Mouse (Mus musculus) olfactory bulb, adult 2 months (tissue): ENCODE results near the gene Vps26c. TPM values are rescaled to one million over a fixed set of nuclear protein-coding genes. Genes with fewer than 3 reads are reported as not detected.

Experiments used
- H3K27ac ChIP-seq: fragments of 200-500 bp; 2 replicates; pipeline ENCODE4 v1.5.1; 2012; ENCODE audit warnings: low read depth, low read length; ENCODE audit not compliant: insufficient read depth
- H3K4me1 ChIP-seq: fragments of 200-500 bp; 2 replicates; pipeline ENCODE4 v1.6.1; 2012; ENCODE audit warnings: low read length; ENCODE audit not compliant: control insufficient read depth, insufficient read depth
- H3K4me3 ChIP-seq: fragments of 200-500 bp; 2 replicates; pipeline ENCODE4 v1.5.1; 2012; ENCODE audit warnings: mild to moderate bottlenecking, low read depth, low read length, moderate library complexity; ENCODE audit not compliant: insufficient read depth
- CTCF ChIP-seq: fragments of 200-500 bp; IDR thresholded peaks from 2 replicates; pipeline ENCODE4 v1.5.1; 2012; ENCODE audit warnings: low read depth, mild to moderate bottlenecking, low read length, moderate library complexity; ENCODE audit not compliant: insufficient read depth
- POLR2A ChIP-seq: fragments of 200-500 bp; IDR thresholded peaks from 2 replicates; pipeline ENCODE4 v1.6.1; 2012; ENCODE audit warnings: mild to moderate bottlenecking, low read depth, low read length, moderate library complexity; ENCODE audit not compliant: insufficient read depth
- WGBS: fragments of 180-500 bp; shearing (Covaris S2); methylation state at CpG from one replicate; pipeline ENCODE4 v1.1.7; 2018; 5-methylcytosine and 5-hydroxymethylcytosine counted together
- polyA plus RNA-seq: library from polyadenylated mRNA; stranded (reverse); fragments of >200 nt; gene quantifications from 2 replicates; pipeline ENCODE4 v1.2.4, GENCODE M21; 2012; ENCODE audit warnings: low replicate concordance; ENCODE audit not compliant: missing spikeins, insufficient read depth, insufficient read length

Vps26c gene
- polyA plus RNA-seq, 1 experiment = not detected

- WGBS = 75% methylated on average over 6 of the region's 6 CpGs
- H3K4me1 ChIP-seq = peaks cover 4% of the 10 kb centered on the region; the same call in 1 of the 2 replicates
- no peak overlapping the region for H3K27ac ChIP-seq
- TF ChIP-seq POLR2A (no peak), CTCF (no peak)
- no peak overlapping the region for H3K4me3 ChIP-seq
These were observed 7.0 kb upstream of the Vps26c start for GRCm38 (mm10) chr16:94533679-94534078.

- TF ChIP-seq POLR2A = no peak
- TF ChIP-seq CTCF = no peak
- no peak overlapping the region for H3K27ac ChIP-seq
- H3K4me1 ChIP-seq = no peaks in the 10 kb centered on the region
- WGBS = 86% methylated on average over 4 of the region's 4 CpGs
- H3K4me3 ChIP-seq = no peak overlapping the region
These were observed 4.6 kb upstream of the Vps26c start for GRCm38 (mm10) chr16:94531268-94531667.

GRCm38 (mm10) chr16:94527546-94527945, 916 bp upstream of the Vps26c start:
- WGBS = 51% methylated on average over 3 of the region's 3 CpGs
- H3K4me3 ChIP-seq = no peak overlapping the region
- TF ChIP-seq CTCF = no peak
- no peak for TF ChIP-seq POLR2A
- no peak overlapping the region for H3K27ac ChIP-seq
- no peaks in the 10 kb centered on the region for H3K4me1 ChIP-seq

DNA sequence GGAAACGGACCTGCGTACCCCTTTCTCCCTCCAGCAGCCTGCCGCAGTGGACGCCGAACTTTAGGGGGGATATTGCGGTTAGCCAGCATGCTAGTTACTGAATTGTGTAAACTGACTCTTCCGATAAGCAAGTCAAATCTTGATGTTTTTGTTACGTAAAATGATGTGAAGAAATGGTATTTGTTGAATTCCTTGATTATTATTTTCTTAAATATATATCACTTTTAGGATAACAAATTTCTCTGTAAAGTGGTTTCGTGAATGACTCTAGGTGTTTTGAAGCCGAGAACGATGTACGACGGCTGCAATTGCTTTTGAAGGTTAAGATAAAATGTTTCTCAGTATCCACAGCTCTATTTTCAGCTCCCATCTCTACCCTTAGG, 513 bp upstream of the Vps26c start:
- no peak for TF ChIP-seq POLR2A
- TF ChIP-seq CTCF = no peak
- Histone ChIP-seq H3K27ac (peak overlapping the region; percentile 92; the same call in 1 of the 2 replicates), H3K4me1 (no peaks in the 10 kb centered on the region), H3K4me3 (peak overlapping the region; percentile 66)
- under 1% methylated on average over 13 of the region's 13 CpGs for WGBS

GRCm38 (mm10) chr16:94525955-94526343, 681 bp downstream of the Vps26c start:
- Histone ChIP-seq H3K27ac (peak overlapping the region; percentile 71; the same call in 1 of the 2 replicates), H3K4me1 (no peaks in the 10 kb centered on the region), H3K4me3 (peak overlapping the region; percentile 66)
- WGBS = under 1% methylated on average over 24 of the region's 24 CpGs
- TF ChIP-seq POLR2A (no peak), CTCF (no peak)

DNA sequence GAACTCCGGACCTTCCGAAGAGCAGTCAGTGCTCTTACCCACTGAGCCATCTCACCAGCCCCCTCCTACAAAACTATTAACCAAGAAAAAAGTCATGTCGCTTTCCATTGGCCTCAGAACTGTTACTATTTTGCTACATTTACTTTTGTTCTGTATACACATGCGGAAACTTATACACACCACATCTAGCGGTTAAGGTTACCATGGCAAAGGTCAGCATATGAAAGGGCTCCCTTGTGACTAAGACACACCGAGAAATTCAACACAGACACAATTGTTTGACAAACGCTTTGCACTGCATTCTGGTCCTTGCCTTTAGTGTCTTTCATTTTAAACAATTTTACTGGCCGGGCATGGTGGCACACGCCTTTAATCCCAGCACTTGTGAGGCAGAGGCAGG, 1.9 kb downstream of the Vps26c start:
- TF ChIP-seq CTCF = no peak
- TF ChIP-seq POLR2A = no peak
- H3K4me1 ChIP-seq = no peaks in the 10 kb centered on the region
- H3K4me3 ChIP-seq = no peak overlapping the region
- 78% methylated on average over 9 of the region's 9 CpGs for WGBS
- no peak overlapping the region for H3K27ac ChIP-seq

GRCm38 (mm10) chr16:94523594-94524377, 2.8 kb downstream of the Vps26c start:
- no peak for TF ChIP-seq CTCF
- no peak for TF ChIP-seq POLR2A
- Histone ChIP-seq H3K27ac (no peak overlapping the region), H3K4me1 (0 out of 2 replicates have a peak, but pooled peaks cover 4% of the 10 kb centered on the region), H3K4me3 (no peak overlapping the region)
- 68% methylated on average over 6 of the region's 6 CpGs for WGBS

- Histone ChIP-seq H3K27ac (no peak overlapping the region), H3K4me1 (0 out of 2 replicates have a peak, but pooled peaks cover 4% of the 10 kb centered on the region), H3K4me3 (no peak overlapping the region)
- TF ChIP-seq CTCF = no peak
- 65% methylated on average over 6 of the region's 6 CpGs for WGBS
These were observed 7.6 kb downstream of the Vps26c start for GRCm38 (mm10) chr16:94519028-94519427.

DNA sequence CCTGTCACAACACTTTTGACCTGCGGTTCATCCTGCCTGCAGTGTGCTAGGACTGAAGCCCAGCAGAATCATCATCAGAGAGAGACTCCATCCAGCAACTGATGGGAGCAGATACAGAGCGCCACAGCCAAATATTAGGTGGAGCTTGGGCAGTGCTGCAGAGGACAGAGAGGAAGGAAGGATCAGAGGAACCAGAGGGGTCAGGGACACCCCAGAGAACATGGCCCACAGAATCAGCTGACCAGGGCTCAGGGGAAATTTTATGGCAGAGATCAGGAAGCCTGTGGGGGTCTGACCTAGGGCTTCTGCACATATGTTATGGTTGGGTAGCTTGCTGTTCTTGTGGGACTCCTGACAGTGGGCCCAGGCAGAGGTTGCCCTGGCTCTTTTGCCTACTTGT, 9.0 kb downstream of the Vps26c start:
- no peak overlapping the region for H3K4me3 ChIP-seq
- TF ChIP-seq CTCF (no peak), POLR2A (no peak)
- 0 out of 2 replicates have a peak, but pooled peaks cover 4% of the 10 kb centered on the region for H3K4me1 ChIP-seq
- WGBS = 94% methylated on average over 2 of the region's 2 CpGs
- H3K27ac ChIP-seq = no peak overlapping the region

DNA sequence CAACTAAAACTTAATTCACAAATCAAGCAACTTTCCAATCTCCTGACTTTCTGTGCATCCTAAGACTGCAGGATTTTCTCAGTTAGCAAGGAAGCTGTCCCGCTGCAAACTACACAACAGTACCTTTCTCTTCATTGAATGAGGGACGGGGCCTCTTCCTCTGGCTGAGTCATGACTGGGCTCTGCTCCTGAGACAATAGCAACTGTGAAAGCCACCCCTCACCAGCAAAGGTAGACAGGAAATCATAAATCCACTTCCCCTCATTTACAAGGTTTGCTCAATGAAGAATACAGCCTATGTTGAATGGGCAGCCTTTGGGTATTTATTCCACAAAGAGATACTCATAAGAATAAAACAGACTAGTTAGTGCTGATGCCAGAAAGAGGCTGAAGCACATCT, 16.6 kb downstream of the Vps26c start:
- H3K27ac ChIP-seq = no peak overlapping the region
- TF ChIP-seq POLR2A (no peak), CTCF (no peak)
- no peak overlapping the region for H3K4me3 ChIP-seq
- no peaks in the 10 kb centered on the region for H3K4me1 ChIP-seq
- 75% methylated on average over 2 of the region's 2 CpGs for WGBS
